Mouse (Mus musculus): ENCODE measurements at regions not wholly inside any gene's neighbourhood (a gene's known extent, or its start where the extent isn't known, plus 50 kb on each side); places are given as distances from the start of the nearest gene placed in this dataset.

GRCm38 (mm10) chr16:93006321-93006984 is 180.5 kb upstream of the Runx1 start:
- TF ChIP-seq CTCF (IDR thresholded peaks at IDR 0.05; ENCODE audit: low read depth, low read length) (no peak), GATA1 (IDR thresholded peaks at IDR 0.05; ENCODE audit: borderline replicate concordance, low read length) (no peak), GATA2 (IDR thresholded peaks at IDR 0.05; ENCODE audit: borderline replicate concordance, low read depth, low read length) (no peak), TAL1 (conservative IDR thresholded peaks at IDR 0.05; ENCODE audit: low read depth, low read length) (no peak)
